Mouse (Mus musculus) E14TG2a.4 (cell line): Measurements from ENCODE around the gene Sipa1l1.

Experiments used
- H3K27me3 ChIP-seq: 2 replicates; pipeline ENCODE4 v1.6.1; 2014; ENCODE audit warnings: low read length, control low read depth; ENCODE audit not compliant: insufficient read depth
- H3K36me3 ChIP-seq: 2 replicates; pipeline ENCODE4 v1.6.1; 2014; ENCODE audit warnings: low read length, control low read depth; ENCODE audit not compliant: insufficient read depth
- H3K4me1 ChIP-seq: replicated peaks from 2 replicates; pipeline ENCODE4 v1.6.1; 2014; ENCODE audit warnings: low read depth, low read length, control low read depth
- H3K4me3 ChIP-seq: replicated peaks from 2 replicates; pipeline ENCODE4 v1.5.1; 2014; ENCODE audit warnings: mild to moderate bottlenecking, low read length
- H3K9me3 ChIP-seq: 2 replicates; pipeline ENCODE4 v1.6.1; 2014; ENCODE audit warnings: low read length, control low read depth
- CTCF ChIP-seq: conservative IDR thresholded peaks from 2 replicates; pipeline ENCODE4 v1.5.1; 2014; ENCODE audit warnings: low read length
- NANOG ChIP-seq: IDR thresholded peaks from 2 replicates; pipeline ENCODE4 v1.6.1; 2014; ENCODE audit warnings: borderline replicate concordance, low read length, mixed read lengths
- POU5F1 ChIP-seq: IDR thresholded peaks from 2 replicates; pipeline ENCODE4 v1.6.1; 2014; ENCODE audit warnings: low read length, borderline replicate concordance

Sipa1l1 gene

GRCm38 (mm10) chr12:82187178-82187839 is 18.2 kb downstream of the Sipa1l1 start:
- Histone ChIP-seq H3K9me3 (no peaks in the 10 kb centered on the region), H3K36me3 (peaks cover 2% of the 10 kb centered on the region; the same call in 1 of the 2 replicates), H3K4me1 (peaks cover 62% of the 10 kb centered on the region), H3K27me3 (no peaks in the 10 kb centered on the region), H3K4me3 (no peak overlapping the region)
- TF ChIP-seq POU5F1 (no peak), NANOG (no peak), CTCF (no peak)

- no peaks in the 10 kb centered on the region for H3K27me3 ChIP-seq
- TF ChIP-seq CTCF, result no peak
- no peak for TF ChIP-seq POU5F1
- no peak for TF ChIP-seq NANOG
- H3K4me1 ChIP-seq, result peaks cover 74% of the 10 kb centered on the region
- no peaks in the 10 kb centered on the region for H3K36me3 ChIP-seq
- no peaks in the 10 kb centered on the region for H3K9me3 ChIP-seq
- no peak overlapping the region for H3K4me3 ChIP-seq
These were observed 19.4 kb downstream of the Sipa1l1 start for GRCm38 (mm10) chr12:82188321-82189075.

- Histone ChIP-seq H3K4me3 (peak overlapping the region; percentile 35), H3K27me3 (no peaks in the 10 kb centered on the region), H3K36me3 (no peaks in the 10 kb centered on the region), H3K4me1 (peaks cover 80% of the 10 kb centered on the region), H3K9me3 (no peaks in the 10 kb centered on the region)
- TF ChIP-seq NANOG, result no peak
- TF ChIP-seq POU5F1, result no peak
- no peak for TF ChIP-seq CTCF
These were observed 20.1 kb downstream of the Sipa1l1 start for GRCm38 (mm10) chr12:82189076-82189675.

GRCm38 (mm10) chr12:82189715-82190581 is 20.8 kb downstream of the Sipa1l1 start:
- H3K36me3 ChIP-seq, result no peaks in the 10 kb centered on the region
- H3K4me3 ChIP-seq, result peak overlapping the region; percentile 35
- H3K27me3 ChIP-seq, result no peaks in the 10 kb centered on the region
- TF ChIP-seq CTCF (no peak), NANOG (no peak), POU5F1 (no peak)
- peaks cover 88% of the 10 kb centered on the region for H3K4me1 ChIP-seq
- H3K9me3 ChIP-seq, result no peaks in the 10 kb centered on the region

GRCm38 (mm10) chr12:82190582-82190965 is 21.5 kb downstream of the Sipa1l1 start:
- Histone ChIP-seq H3K27me3 (no peaks in the 10 kb centered on the region), H3K4me1 (peaks cover 94% of the 10 kb centered on the region), H3K36me3 (no peaks in the 10 kb centered on the region), H3K9me3 (no peaks in the 10 kb centered on the region), H3K4me3 (peak overlapping the region; percentile 14; the same call in 1 of the 2 replicates)
- no peak for TF ChIP-seq NANOG

GRCm38 (mm10) chr12:82191686-82192085 is 22.6 kb downstream of the Sipa1l1 start:
- H3K4me1 ChIP-seq, result peaks cover 98% of the 10 kb centered on the region
- H3K36me3 ChIP-seq, result no peaks in the 10 kb centered on the region
- H3K27me3 ChIP-seq, result no peaks in the 10 kb centered on the region
- H3K9me3 ChIP-seq, result no peaks in the 10 kb centered on the region
- TF ChIP-seq CTCF (no peak), POU5F1 (no peak), NANOG (no peak)
- no peak overlapping the region; the same call in 1 of the 2 replicates for H3K4me3 ChIP-seq

GRCm38 (mm10) chr12:82192641-82193054 is 23.5 kb downstream of the Sipa1l1 start:
- H3K9me3 ChIP-seq, result no peaks in the 10 kb centered on the region
- peaks cover 98% of the 10 kb centered on the region for H3K4me1 ChIP-seq
- TF ChIP-seq CTCF, result no peak
- no peak for TF ChIP-seq NANOG
- no peak for TF ChIP-seq POU5F1
- H3K36me3 ChIP-seq, result no peaks in the 10 kb centered on the region
- 0 out of 2 replicates have a peak overlapping the region, but pooled peaks have one; percentile 3 for H3K4me3 ChIP-seq
- no peaks in the 10 kb centered on the region for H3K27me3 ChIP-seq

- peaks cover 96% of the 10 kb centered on the region for H3K4me1 ChIP-seq
- no peaks in the 10 kb centered on the region for H3K9me3 ChIP-seq
- H3K4me3 ChIP-seq, result 0 out of 2 replicates have a peak overlapping the region, but pooled peaks have one; percentile 2
- H3K36me3 ChIP-seq, result no peaks in the 10 kb centered on the region
- TF ChIP-seq CTCF (no peak), NANOG (no peak), POU5F1 (no peak)
- H3K27me3 ChIP-seq, result no peaks in the 10 kb centered on the region
These were observed 24.4 kb downstream of the Sipa1l1 start for GRCm38 (mm10) chr12:82193476-82193875.
